Mouse (Mus musculus) kidney, adult 11 months (tissue): ENCODE measurements around the gene Thsd7b.

ENCODE experiments used
- DNase-seq: peaks from one replicate; pipeline ENCODE4 v3.0.0; 2022

Thsd7b gene

GRCm38 (mm10) chr1:129526967-129527366 lies 253.9 kb downstream of the Thsd7b start:
- no peak for DNase-seq

GRCm38 (mm10) chr1:129532206-129532605 lies 259.1 kb downstream of the Thsd7b start:
- no peak for DNase-seq

DNA sequence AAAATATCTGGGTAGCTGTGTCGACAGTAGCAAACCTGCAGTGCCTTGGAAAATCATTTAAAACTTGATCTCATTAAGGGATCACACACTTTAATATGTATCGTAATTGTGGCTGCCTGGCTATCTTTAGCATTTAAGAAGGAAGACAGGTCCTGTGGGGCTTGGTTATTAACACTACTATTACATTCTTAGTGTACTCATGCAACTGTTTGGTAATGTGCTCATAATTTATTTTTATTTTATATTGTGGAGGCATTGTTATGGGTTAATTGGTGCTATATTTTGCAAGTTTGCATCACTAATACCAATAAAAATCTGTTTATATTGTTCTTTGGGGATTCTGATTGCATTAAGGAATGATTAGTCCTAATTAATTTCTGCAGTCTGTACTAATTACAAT lies 265.4 kb downstream of the Thsd7b start:
- DNase-seq = no peak

DNA sequence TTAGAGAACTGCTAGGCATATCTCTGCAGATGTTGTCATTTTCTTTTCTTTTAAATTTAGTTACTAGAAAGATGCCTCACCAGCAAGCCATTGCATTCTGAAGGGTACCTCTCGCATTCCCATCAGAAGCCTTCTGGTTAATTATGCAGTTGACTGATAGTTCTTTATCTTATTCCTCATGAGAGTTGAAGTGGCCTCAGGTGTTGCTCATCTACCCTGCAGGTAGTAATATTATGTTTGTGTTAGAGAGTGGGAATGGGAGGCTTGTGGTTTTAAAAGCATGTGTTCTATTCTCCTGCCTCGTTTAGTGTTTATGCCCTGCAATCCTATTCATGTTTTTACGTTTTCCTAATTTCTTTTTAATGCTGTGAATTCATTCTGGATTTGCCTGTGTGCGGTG lies 265.9 kb downstream of the Thsd7b start:
- DNase-seq = no peak

DNA sequence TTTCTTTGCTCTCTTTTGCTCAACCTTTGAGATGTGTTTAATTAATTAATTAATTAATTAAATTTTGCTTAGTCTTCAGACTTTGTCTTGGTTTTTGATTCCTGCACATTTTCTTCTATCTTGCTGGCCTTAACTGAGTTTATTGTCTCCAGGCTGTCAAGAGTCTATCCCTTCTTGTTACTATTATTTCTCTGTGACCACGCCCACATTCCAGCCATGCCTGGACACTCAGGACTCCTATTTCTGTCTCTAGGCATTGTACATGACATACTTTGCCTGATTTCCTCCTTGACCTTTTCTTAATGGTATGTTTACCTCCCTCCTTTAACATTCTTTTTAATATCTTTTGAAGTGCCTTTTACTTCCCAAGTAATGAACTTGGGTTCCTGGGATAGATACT lies 267.6 kb downstream of the Thsd7b start:
- no peak for DNase-seq

DNA sequence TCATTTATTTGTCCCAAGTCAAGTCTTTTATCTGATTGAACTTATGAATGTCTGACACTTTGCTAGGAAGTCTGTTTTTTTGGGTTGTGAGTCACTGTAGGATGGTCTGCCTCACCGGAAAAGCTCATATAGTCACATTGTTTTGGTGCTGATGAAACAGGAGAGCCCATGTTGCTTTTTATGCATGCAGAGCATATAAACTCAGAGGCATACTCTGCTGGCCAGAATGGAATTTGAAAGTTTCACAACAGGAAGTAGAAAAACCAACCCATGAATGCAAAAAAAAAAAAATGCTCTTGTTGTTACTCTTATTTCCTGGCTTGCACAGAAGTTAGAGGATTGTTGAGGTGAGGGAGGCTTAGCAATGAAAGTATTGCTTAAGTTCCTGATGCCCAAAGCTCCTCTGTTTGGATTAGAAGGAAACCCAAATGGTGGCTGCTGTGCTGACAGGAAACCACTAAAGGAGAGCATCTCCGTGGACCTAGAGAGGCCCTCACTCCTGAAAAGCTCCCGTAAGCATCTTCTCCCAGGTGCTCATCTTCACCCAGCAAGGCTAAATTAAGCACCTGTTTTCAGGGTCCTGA lies 269.6 kb downstream of the Thsd7b start:
- no peak for DNase-seq

DNA sequence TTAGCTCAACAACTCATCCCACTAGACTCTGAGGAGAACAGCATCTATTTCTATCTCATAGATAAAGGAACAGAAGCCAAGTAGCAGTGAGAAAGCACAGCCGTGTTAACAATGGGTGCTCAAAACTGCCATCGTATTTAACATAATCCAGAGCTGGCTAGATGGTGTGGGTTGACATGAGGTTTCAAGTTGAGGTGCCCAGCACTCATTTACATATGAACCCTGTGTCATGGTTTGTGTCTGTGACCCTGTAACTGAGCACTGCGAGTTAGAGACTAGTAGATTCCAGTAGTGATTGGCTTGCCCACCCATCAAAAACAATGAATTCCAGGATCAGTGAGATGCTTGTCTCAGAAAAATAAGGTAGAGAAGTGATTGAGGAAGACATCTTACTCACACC lies 270.1 kb downstream of the Thsd7b start:
- no peak for DNase-seq

GRCm38 (mm10) chr1:129558054-129558453 lies 285.0 kb downstream of the Thsd7b start:
- DNase-seq = no peak

GRCm38 (mm10) chr1:129559137-129559536 lies 286.0 kb downstream of the Thsd7b start:
- DNase-seq = no peak

- DNase-seq = no peak
Measured at GRCm38 (mm10) chr1:129559812-129560211, 286.7 kb downstream of the Thsd7b start.

- no peak for DNase-seq
Measured at GRCm38 (mm10) chr1:129562707-129563106, 289.6 kb downstream of the Thsd7b start.

DNA sequence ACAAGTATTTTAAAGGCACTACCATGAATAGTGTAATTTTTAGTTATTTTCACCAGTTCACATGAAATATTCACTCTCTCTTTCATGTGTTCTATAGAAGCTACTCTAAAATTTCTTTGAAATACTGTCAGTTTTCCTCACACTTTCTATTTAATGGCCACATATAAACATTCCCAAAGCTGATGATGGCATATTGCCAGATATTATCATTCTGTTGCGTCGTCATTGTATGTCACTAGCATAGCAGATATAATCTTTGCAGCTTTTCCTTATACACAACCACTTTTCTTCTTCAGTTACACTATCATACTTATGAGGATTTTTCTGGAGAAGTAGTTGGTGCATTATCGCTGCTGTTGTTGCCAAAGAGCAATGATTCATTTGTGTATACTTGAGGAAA lies 297.4 kb downstream of the Thsd7b start:
- DNase-seq = no peak

DNA sequence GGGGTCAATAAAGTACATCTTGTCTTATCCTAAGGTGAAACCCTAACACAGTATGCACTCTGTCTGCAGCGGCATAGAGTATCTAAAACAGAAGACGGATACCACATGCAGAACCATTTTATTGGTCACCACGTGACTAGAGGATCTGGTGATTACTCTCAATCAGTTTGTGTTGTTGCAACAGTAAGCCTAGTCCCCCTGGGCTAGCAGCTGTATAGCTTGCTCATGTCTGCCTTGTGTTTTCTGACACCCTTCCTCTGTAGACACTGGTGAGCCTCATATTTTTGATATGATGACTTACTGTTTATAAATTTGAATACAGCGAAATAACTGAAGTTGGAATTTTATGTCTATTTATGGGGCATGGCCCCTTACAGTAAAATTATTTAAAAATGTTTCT lies 306.9 kb downstream of the Thsd7b start:
- no peak for DNase-seq

DNA sequence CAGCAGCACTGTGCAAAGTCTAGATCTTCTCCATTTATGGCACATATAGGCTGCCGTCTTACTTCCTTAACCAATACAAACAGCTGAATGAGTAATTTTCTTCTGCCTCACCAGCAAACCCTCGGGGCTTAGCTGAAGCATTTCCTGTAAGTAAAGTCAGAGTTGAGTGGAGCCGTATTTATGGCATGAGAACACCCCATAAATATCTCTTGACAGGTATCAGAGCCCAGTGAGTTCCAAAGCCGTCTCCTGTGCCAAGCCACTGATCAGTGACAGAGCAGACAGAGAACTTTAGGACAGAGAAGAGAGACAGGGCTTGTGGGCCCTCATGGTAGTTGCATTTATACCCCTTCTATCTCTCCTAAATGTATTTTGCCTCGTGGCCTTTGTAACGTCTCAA lies 313.5 kb downstream of the Thsd7b start:
- no peak for DNase-seq

DNA sequence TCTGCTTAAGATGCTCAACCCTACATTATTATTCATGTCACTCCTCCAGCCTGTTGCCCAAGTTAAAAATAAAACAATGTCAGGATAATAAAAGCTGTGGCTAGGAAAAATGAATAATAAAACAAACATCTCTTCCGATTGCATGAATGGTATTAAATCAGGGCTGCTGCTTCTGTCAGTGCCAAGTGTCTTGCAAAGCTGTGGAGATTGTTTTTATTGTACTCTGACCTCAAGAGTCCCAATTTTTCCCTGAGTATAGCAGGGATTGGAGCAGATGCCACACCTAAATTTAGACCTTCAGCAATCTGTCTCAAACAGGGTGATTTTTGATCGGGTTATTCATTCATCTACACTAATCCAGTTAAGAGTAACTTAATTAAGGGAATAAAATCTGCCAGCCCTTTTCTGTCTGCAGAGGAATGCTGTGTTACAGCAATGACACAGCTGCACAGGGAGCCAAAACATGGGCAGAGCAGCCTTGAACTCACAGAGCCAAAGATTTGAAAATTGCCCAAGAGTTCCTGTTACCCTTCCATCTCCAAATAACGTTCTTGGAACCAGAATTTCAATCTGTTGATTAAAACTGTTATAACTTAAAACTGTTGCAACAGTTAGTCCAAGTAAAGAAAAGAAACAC lies 316.4 kb downstream of the Thsd7b start:
- no peak for DNase-seq

GRCm38 (mm10) chr1:129595447-129595846 lies 322.3 kb downstream of the Thsd7b start:
- no peak for DNase-seq

- DNase-seq = no peak
Measured at GRCm38 (mm10) chr1:129600933-129601332, 327.8 kb downstream of the Thsd7b start.

DNA sequence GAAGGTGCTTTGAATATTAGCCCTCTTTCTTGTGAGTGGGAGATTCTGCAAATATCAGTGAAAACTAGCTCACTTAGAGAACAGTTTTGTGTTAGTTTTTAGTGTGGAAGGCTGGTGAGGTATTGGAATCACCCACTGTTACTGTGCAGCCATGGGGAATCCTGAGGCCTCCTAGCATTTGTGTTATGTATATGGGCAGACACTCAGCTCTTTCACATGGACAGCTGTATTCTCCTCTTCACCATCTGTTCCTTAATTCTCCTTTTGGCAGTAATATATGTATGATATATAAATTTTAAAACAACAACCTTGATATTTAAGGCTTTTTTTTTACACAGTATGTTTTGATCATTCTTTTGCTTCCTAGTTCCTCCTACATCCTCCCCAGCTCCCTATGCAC lies 329.2 kb downstream of the Thsd7b start:
- DNase-seq = no peak

DNA sequence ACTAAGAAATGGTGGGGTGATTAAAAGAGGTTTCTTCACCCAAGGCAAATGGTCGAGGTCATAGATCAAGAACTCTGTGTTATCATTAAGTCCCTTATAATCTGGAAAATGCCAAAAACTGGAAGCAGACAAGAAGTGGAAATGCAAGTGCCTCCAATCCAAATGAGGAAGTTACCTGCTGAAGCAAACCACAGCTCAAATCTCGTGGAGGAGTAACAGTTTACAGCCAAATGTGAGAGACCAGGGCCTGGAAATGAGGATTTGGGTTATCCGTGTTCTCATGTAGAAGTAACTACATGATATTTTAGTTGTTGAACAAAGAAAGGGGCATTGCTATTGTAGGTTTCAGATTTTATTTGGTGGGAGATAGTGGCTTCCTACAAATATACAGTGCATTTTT lies 335.3 kb downstream of the Thsd7b start:
- no peak for DNase-seq

GRCm38 (mm10) chr1:129616080-129616479 lies 343.0 kb downstream of the Thsd7b start:
- no peak for DNase-seq

- DNase-seq = no peak
Measured at GRCm38 (mm10) chr1:129619440-129620301, 346.6 kb downstream of the Thsd7b start.

DNA sequence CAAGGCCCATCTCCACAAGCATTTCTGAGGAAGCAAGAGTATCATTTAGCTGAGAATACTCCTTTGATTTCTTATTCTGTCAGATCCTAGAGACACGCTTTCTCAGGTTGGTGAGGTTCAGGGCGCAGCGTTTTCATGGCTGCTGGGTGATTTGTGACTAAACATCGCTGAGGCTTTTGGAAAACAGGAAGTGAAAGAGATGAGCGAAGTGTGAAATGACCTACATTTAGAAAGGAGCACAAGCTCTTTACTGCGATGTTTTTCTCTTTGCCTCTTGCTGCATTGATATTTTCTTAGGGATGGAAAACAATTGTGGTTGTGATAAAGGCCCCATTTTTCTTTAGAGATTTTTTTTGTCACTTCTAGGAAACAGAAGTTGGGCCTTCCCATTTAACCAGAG lies 351.4 kb downstream of the Thsd7b start:
- no peak for DNase-seq

- DNase-seq = no peak
Measured at GRCm38 (mm10) chr1:129635146-129635545, 362.0 kb downstream of the Thsd7b start.

- DNase-seq = no peak
Measured at GRCm38 (mm10) chr1:129644252-129644861, 371.3 kb downstream of the Thsd7b start.
